Mouse (Mus musculus) ES-E14 (cell line): ENCODE measurements at regions not wholly inside any gene's neighbourhood (a gene's known extent, or its start where the extent isn't known, plus 50 kb on each side); places are given as distances from the start of the nearest gene placed in this dataset.

Source experiments
- CHD2 ChIP-seq: IDR thresholded peaks from 2 replicates; pipeline ENCODE4 v1.6.1; 2014; ENCODE audit warnings: mild to moderate bottlenecking, low read depth, low read length, inconsistent platforms
- MAFK ChIP-seq: IDR thresholded peaks from 2 replicates; pipeline ENCODE4 v1.6.1; 2014; ENCODE audit warnings: mild to moderate bottlenecking, low read depth, low read length, inconsistent platforms; ENCODE audit not compliant: insufficient read depth
- ZC3H11A ChIP-seq: IDR thresholded peaks from 2 replicates; pipeline ENCODE4 v1.6.1; 2012; ENCODE audit warnings: low read depth, mild to moderate bottlenecking, inconsistent platforms, low read length, borderline replicate concordance
- ZNF384 ChIP-seq: IDR thresholded peaks from 2 replicates; pipeline ENCODE4 v1.6.1; 2012; ENCODE audit warnings: low read depth, low read length, inconsistent platforms

GRCm38 (mm10) chr3:18740344-18740743, 792.1 kb downstream of the Cypt12 start:
- TF ChIP-seq ZC3H11A (no peak), ZNF384 (no peak), CHD2 (no peak), MAFK (no peak)
